Mouse (Mus musculus) bone marrow, adult 2 months (tissue): ENCODE data around the gene Rangap1. TPM values are rescaled to one million over a fixed set of nuclear protein-coding genes. Genes with fewer than 3 reads are reported as not detected.

Experiments
- H3K27ac ChIP-seq: fragments of 200-500 bp; 2 replicates; pipeline ENCODE4 v1.5.1; 2012; ENCODE audit warnings: low read depth, mild to moderate bottlenecking, control low read depth, inconsistent platforms, low read length; ENCODE audit not compliant: control insufficient read depth, poor library complexity, insufficient read depth
- H3K4me1 ChIP-seq: fragments of 200-500 bp; 2 replicates; pipeline ENCODE4 v1.6.1; 2011; ENCODE audit warnings: low read length; ENCODE audit not compliant: control insufficient read depth, insufficient read depth
- H3K4me3 ChIP-seq: fragments of 200-500 bp; replicated peaks from 2 replicates; pipeline ENCODE3; 2011; ENCODE audit warnings: mild to moderate bottlenecking, low read depth, low read length, control low read depth; ENCODE audit not compliant: control insufficient read depth
- CTCF ChIP-seq: fragments of 200-500 bp; IDR thresholded peaks from 2 replicates; pipeline ENCODE4 v1.5.1; 2011; ENCODE audit warnings: low read length, control low read depth; ENCODE audit not compliant: control insufficient read depth, insufficient read depth
- POLR2A ChIP-seq: fragments of 200-500 bp; IDR thresholded peaks from 2 replicates; pipeline ENCODE4 v1.6.1; 2011; ENCODE audit warnings: low read depth, mild to moderate bottlenecking, control low read depth, low read length, borderline replicate concordance; ENCODE audit not compliant: control insufficient read depth
- WGBS: fragments of 180-500 bp; shearing (Covaris S2); methylation state at CpG from one replicate; pipeline ENCODE4 v1.1.7; 2018; 5-methylcytosine and 5-hydroxymethylcytosine counted together
- polyA plus RNA-seq: library from polyadenylated mRNA; stranded (reverse); fragments of >200 nt; gene quantifications from 2 replicates; pipeline ENCODE4 v1.2.4, GENCODE M21; 2011; ENCODE audit warnings: low replicate concordance; ENCODE audit not compliant: missing spikeins, insufficient read depth, insufficient read length

Rangap1 gene
- polyA plus RNA-seq, 1 experiment, result 91.3 TPM

- no peak for TF ChIP-seq CTCF
- no peak for TF ChIP-seq POLR2A
- 79% methylated on average over 10 of the region's 10 CpGs for WGBS
Observed at GRCm38 (mm10) chr15:81666957-81667356, 78.4 kb downstream of the Rangap1 start.

GRCm38 (mm10) chr15:81663697-81664561 lies 81.4 kb downstream of the Rangap1 start, which contains the start of gene L3mbtl2:
TSS of gene L3mbtl2 (plus strand) at chr15:81663889.
- under 1% methylated on average over 55 of the region's 55 CpGs for WGBS
- Histone ChIP-seq H3K4me3 (peak within 1 kb of the TSS; percentile 97), H3K4me1 (no peaks in the 10 kb centered on the region), H3K27ac (peak within 1 kb of the TSS; percentile 66)
- TF ChIP-seq CTCF (0 out of 2 replicates have a peak, but pooled peaks have one; percentile 13), POLR2A (peak; percentile 52; the same call in 1 of the 2 replicates)

More at GRCm38 (mm10) chr15:81666957-81667356, 78.4 kb downstream of the Rangap1 start:
- no peaks in the 10 kb centered on the region for H3K4me1 ChIP-seq
- no peak overlapping the region for H3K4me3 ChIP-seq
- H3K27ac ChIP-seq, result no peak overlapping the region

GRCm38 (mm10) chr15:81663281-81663680 lies 82.0 kb downstream of the Rangap1 start:
- H3K4me1 ChIP-seq, result no peaks in the 10 kb centered on the region
- no peak overlapping the region for H3K4me3 ChIP-seq
- no peak overlapping the region for H3K27ac ChIP-seq
- TF ChIP-seq CTCF, result no peak
- TF ChIP-seq POLR2A, result no peak
- 68% methylated on average over 10 of the region's 10 CpGs for WGBS

GRCm38 (mm10) chr15:81661701-81662100 lies 83.6 kb downstream of the Rangap1 start:
- H3K27ac ChIP-seq, result no peak overlapping the region
- no peak overlapping the region for H3K4me3 ChIP-seq
- H3K4me1 ChIP-seq, result no peaks in the 10 kb centered on the region
- no peak for TF ChIP-seq POLR2A
- no peak for TF ChIP-seq CTCF
- 79% methylated on average over 2 of the region's 2 CpGs for WGBS

Other genes with a start within 250 kb of the Rangap1 start
- gene Ep300, start 160.2 kb downstream of the Rangap1 start, polyA plus RNA-seq, result 22.3 and 55.4 TPM in 2 replicates
- gene L3mbtl2, start 81.6 kb downstream of the Rangap1 start, polyA plus RNA-seq, result 8.8 and 18.6 TPM in 2 replicates
- not detected in 2 replicates for gene Chadl, start 48.2 kb downstream of the Rangap1 start, polyA plus RNA-seq
- gene Zc3h7b, start 473 bp downstream of the Rangap1 start, polyA plus RNA-seq, result 10.8 and 16.1 TPM in 2 replicates
- 6.4 and 16.2 TPM in 2 replicates for gene Tef, start 56.9 kb upstream of the Rangap1 start, polyA plus RNA-seq
- 6.6 and 9.2 TPM in 2 replicates for gene Tob2, start 113.3 kb upstream of the Rangap1 start, polyA plus RNA-seq
- gene Phf5a, start 126.4 kb upstream of the Rangap1 start, polyA plus RNA-seq, result 74.5 and 96.7 TPM in 2 replicates
- gene Aco2, start 126.8 kb upstream of the Rangap1 start, polyA plus RNA-seq, result 41.0 and 71.1 TPM in 2 replicates
- 12.4 and 12.5 TPM in 2 replicates for gene Polr3h, start 180.7 kb upstream of the Rangap1 start, polyA plus RNA-seq
- 0.80 TPM in 1 of 2 replicates, not detected in the other for gene Csdc2, start 191.2 kb upstream of the Rangap1 start, polyA plus RNA-seq
- 23.1 and 51.8 TPM in 2 replicates for gene Pmm1, start 215.4 kb upstream of the Rangap1 start, polyA plus RNA-seq
- 3.0 TPM in 1 of 2 replicates, not detected in the other for gene 1700029P11Rik, start 235.0 kb upstream of the Rangap1 start, polyA plus RNA-seq
- 60.8 and 96.2 TPM in 2 replicates for gene Xrcc6, start 242.3 kb upstream of the Rangap1 start, polyA plus RNA-seq